Mouse (Mus musculus) liver, embryonic 16.5 days (tissue): Measurements from ENCODE around the gene Whamm. TPM values are rescaled to one million over a fixed set of nuclear protein-coding genes. Genes with fewer than 3 reads are reported as not detected.

Source experiments
- ATAC-seq: fragments of 200-750 bp; cut with Nextera tagmentation; 2 replicates; pipeline ENCODE4 v1.8.0; 2017; ENCODE audit warnings: low read depth, mild to moderate bottlenecking, moderate number of reproducible peaks, moderate library complexity
- H3K27ac ChIP-seq: fragments of 300-500 bp; sonication (generic); 2 replicates; pipeline ENCODE4 v1.5.1; 2014; ENCODE audit warnings: mild to moderate bottlenecking, low read length
- H3K27me3 ChIP-seq: fragments of 300-500 bp; sonication (generic); 2 replicates; pipeline ENCODE4 v1.6.1; 2014; ENCODE audit warnings: low read depth, low read length, mixed read lengths; ENCODE audit not compliant: control insufficient read depth, insufficient read depth
- H3K36me3 ChIP-seq: fragments of 300-500 bp; sonication (generic); 2 replicates; pipeline ENCODE4 v1.6.1; 2014; ENCODE audit warnings: mild to moderate bottlenecking; ENCODE audit not compliant: control insufficient read depth, insufficient read depth
- H3K4me1 ChIP-seq: fragments of 300-500 bp; sonication (generic); 2 replicates; pipeline ENCODE4 v1.6.1; 2014; ENCODE audit warnings: low read depth, low read length, mixed read lengths; ENCODE audit not compliant: control insufficient read depth
- H3K4me2 ChIP-seq: fragments of 300-500 bp; sonication (generic); 2 replicates; pipeline ENCODE4 v1.6.1; 2014; ENCODE audit warnings: low read depth, low read length, mixed read lengths
- H3K4me3 ChIP-seq: fragments of 300-500 bp; sonication (generic); 2 replicates; pipeline ENCODE4 v1.5.1; 2014; ENCODE audit warnings: low read depth, mild to moderate bottlenecking, low read length
- H3K9ac ChIP-seq: fragments of 300-500 bp; sonication (generic); 2 replicates; pipeline ENCODE4 v1.6.1; 2014; ENCODE audit warnings: low read depth, low read length
- H3K9me3 ChIP-seq: fragments of 300-500 bp; sonication (generic); replicated peaks from 2 replicates; pipeline ENCODE4 v1.6.1; 2016; ENCODE audit warnings: low read length; ENCODE audit not compliant: control insufficient read depth
- WGBS: fragments of 180-500 bp; shearing (Covaris S2); extraction: QIAGEN DNeasy Blood & Tissue Kit; methylation state at CpG from one replicate; pipeline ENCODE4 v1.1.7; 2014; ENCODE audit not compliant: insufficient replicate concordance; 5-methylcytosine and 5-hydroxymethylcytosine counted together
- polyA plus RNA-seq: library from polyadenylated mRNA; unstranded; fragments of >200 nt; fragmentation: Nextera tagmentation; extraction: Ambion mirVana; gene quantifications from 2 replicates; pipeline ENCODE4 v1.2.1, GENCODE M21; 2015

Gene Whamm
- polyA plus RNA-seq, 1 experiment from 2014 or later, result 2.4 TPM

DNA sequence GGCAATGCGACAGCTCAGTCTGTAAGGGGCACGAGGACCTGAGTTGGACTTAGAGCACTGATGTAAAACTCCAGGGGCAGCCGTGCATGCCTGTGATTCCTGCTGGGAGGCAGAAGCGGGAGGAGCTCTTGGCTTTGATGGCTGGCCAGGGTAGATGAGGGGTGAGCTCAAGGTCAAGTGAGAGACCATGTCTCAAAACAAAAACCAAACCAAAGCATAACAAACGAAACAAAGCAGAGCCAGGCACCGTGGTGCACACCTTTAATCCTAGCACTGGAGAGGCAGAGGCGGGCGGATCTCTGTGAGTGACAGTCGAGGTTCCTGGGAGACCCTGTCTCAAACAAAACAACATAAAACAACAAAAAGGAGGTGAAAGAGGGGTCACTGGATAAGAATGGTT is 44.0 kb downstream of the Whamm start:
- H3K36me3 ChIP-seq, result no peaks in the 10 kb centered on the region
- 56% methylated on average over 9 of the region's 9 CpGs for WGBS

DNA sequence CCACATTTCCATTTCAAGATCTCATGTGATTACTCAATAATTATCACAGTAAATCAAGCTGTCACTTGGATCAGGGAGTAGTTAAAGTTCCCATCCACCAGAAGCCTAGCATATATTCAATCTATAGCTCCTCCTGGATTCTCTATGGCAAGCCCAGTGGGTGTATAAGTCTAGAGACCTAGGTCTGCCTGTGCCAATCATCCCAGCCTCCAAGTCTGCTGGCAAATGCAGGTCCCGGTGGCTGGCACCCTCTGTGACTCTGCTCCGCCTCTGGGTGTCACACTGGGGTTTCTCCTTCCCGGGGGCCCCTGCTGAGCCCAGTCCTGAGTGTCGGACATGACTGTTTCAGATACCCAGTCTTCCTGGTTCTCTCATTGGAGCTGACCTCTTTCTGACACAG is 51.7 kb downstream of the Whamm start:
- Histone ChIP-seq H3K9ac (no peak overlapping the region), H3K4me3 (no peak overlapping the region), H3K36me3 (no peaks in the 10 kb centered on the region), H3K4me2 (no peak overlapping the region), H3K4me1 (no peaks in the 10 kb centered on the region), H3K27me3 (no peaks in the 10 kb centered on the region), H3K9me3 (0 out of 2 replicates have a peak, but pooled peaks cover 2% of the 10 kb centered on the region), H3K27ac (no peak overlapping the region)
- 64% methylated on average over 4 of the region's 4 CpGs for WGBS
- ATAC-seq, result no peak

More for the DNA sequence above, 44.0 kb downstream of the Whamm start:
- H3K27me3 ChIP-seq, result no peaks in the 10 kb centered on the region
- H3K9me3 ChIP-seq, result no peaks in the 10 kb centered on the region
- no peak for ATAC-seq
- H3K4me3 ChIP-seq, result no peak overlapping the region
- H3K9ac ChIP-seq, result no peak overlapping the region
- peaks cover under 1% of the 10 kb centered on the region; the same call in 1 of the 2 replicates for H3K4me1 ChIP-seq
- H3K4me2 ChIP-seq, result no peak overlapping the region
- no peak overlapping the region for H3K27ac ChIP-seq

DNA sequence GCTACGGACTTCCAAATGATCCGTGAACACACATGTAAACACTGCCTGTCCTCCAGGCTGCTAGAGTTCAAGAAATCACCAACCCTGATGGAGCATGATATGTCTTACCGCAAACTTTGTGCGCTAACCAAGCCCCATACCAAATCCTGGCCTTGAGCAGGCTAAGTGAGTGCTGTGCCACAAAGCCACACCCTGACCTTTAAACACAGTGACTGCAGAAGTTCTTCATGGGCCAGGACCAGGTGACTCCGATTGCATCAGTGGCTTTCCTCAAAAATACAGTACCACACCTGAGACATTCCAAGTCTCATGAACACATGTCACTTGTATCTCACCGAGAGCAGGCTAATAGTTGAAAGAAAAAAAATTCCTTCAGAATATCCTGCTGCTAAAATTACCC is 52.7 kb downstream of the Whamm start:
- H3K27ac ChIP-seq, result no peak overlapping the region
- H3K27me3 ChIP-seq, result no peaks in the 10 kb centered on the region
- H3K9me3 ChIP-seq, result 0 out of 2 replicates have a peak, but pooled peaks cover 2% of the 10 kb centered on the region
- 78% methylated on average over 6 of the region's 6 CpGs for WGBS
- ATAC-seq, result no peak
- no peak overlapping the region for H3K4me2 ChIP-seq
- H3K9ac ChIP-seq, result no peak overlapping the region
- no peaks in the 10 kb centered on the region for H3K4me1 ChIP-seq
- no peak overlapping the region for H3K4me3 ChIP-seq
- H3K36me3 ChIP-seq, result no peaks in the 10 kb centered on the region

DNA sequence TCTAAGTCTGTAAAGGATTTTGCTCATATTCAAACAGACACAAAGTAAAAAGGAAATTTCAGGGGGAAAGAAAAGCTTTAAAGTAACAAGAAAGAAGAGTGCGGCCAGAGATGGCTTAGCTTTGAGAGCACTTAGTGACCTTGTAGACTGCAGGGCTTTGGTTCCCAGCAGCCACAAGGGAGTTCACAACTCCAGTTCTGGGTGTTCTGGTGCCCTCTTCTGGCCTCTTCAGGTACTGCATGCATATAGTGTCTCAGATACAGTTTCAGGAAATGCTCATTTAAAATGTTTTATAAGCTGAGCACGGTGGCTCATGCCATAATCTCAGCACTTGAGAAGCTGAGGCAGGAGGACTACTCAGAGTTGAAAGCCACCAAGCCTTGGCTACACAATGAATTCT is 55.4 kb downstream of the Whamm start:
- no peak overlapping the region for H3K4me3 ChIP-seq
- no peak overlapping the region for H3K27ac ChIP-seq
- no peaks in the 10 kb centered on the region for H3K27me3 ChIP-seq
- no peak overlapping the region for H3K9ac ChIP-seq
- H3K4me2 ChIP-seq, result no peak overlapping the region
- no peaks in the 10 kb centered on the region for H3K36me3 ChIP-seq
- 0 out of 2 replicates have a peak, but pooled peaks cover 2% of the 10 kb centered on the region for H3K9me3 ChIP-seq
- H3K4me1 ChIP-seq, result no peaks in the 10 kb centered on the region
- 62% methylated on average over 2 of the region's 2 CpGs for WGBS
- no peak for ATAC-seq

DNA sequence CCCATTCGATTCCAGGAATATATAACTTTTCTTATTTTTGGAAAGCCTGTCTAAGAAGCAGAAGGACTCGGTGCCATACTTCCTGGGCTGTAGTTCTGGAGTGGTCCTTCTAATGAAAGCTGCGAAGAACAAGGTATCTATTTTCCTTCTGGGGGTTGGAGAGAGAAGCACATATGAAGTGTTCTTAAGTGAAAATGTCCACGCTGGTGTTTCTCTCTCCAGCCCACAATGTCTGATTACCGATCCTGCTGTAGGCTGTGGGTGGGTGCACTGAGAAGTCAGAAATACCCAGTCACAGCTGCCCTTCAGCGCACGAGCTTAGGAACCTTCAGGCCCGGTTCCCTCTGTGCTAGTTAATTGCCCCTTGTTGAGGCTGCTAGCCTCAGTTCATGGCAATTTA is 60.2 kb downstream of the Whamm start:
- H3K27ac ChIP-seq, result no peak overlapping the region
- ATAC-seq, result no peak
- no peak overlapping the region for H3K4me3 ChIP-seq
- no peaks in the 10 kb centered on the region for H3K4me1 ChIP-seq
- WGBS, result 81% methylated on average over 8 of the region's 8 CpGs
- H3K36me3 ChIP-seq, result no peaks in the 10 kb centered on the region
- no peak overlapping the region for H3K4me2 ChIP-seq
- no peak overlapping the region for H3K9ac ChIP-seq
- H3K27me3 ChIP-seq, result no peaks in the 10 kb centered on the region
- H3K9me3 ChIP-seq, result 0 out of 2 replicates have a peak, but pooled peaks cover under 1% of the 10 kb centered on the region

DNA sequence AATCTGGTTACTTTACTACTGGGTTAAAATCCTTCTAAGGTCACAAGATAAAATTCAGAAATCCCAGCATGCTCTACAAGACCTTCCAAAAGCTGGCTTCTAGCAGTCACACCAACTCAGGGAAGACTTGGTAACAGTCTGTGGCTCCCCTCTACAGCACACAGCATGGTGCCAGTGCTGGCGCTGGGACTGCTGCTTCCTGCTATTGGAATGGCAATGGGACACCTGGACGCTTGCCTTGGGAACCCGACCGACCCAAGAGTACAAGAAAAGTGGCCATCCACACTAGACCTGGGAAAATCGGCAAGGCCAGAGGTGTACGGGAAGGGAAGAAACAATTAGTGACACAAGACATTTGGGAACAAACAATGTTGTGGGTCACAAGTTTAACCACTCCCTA is 61.5 kb downstream of the Whamm start:
- Histone ChIP-seq H3K9ac (no peak overlapping the region), H3K4me3 (no peak overlapping the region), H3K36me3 (no peaks in the 10 kb centered on the region), H3K4me2 (no peak overlapping the region), H3K27ac (no peak overlapping the region), H3K4me1 (no peaks in the 10 kb centered on the region), H3K27me3 (no peaks in the 10 kb centered on the region), H3K9me3 (no peaks in the 10 kb centered on the region)
- no peak for ATAC-seq
- 61% methylated on average over 6 of the region's 6 CpGs for WGBS

DNA sequence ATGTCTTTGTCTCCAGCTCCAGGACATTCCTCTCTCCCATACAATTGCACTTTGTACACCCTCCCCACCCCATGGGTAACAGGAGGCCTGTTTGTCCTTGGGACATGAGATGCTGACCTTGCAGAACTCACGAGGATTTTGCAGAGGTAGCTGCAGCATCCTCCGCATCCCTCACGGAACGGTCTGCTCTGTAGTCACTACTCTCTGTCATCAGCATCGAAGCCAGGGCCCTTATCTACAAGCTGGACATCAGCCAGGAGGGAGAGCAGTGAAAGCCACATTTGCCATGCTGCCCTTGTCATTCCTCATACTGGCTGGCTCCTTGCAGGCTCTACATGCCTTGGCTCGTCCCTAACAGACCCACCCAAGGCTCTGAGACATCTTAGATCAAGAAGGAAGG is 70.0 kb downstream of the Whamm start:
- Histone ChIP-seq H3K9ac (no peak overlapping the region), H3K36me3 (no peaks in the 10 kb centered on the region), H3K4me2 (no peak overlapping the region), H3K27me3 (no peaks in the 10 kb centered on the region), H3K4me1 (no peaks in the 10 kb centered on the region), H3K9me3 (no peaks in the 10 kb centered on the region), H3K4me3 (no peak overlapping the region), H3K27ac (no peak overlapping the region)
- 61% methylated on average over 6 of the region's 6 CpGs for WGBS
- ATAC-seq, result no peak

DNA sequence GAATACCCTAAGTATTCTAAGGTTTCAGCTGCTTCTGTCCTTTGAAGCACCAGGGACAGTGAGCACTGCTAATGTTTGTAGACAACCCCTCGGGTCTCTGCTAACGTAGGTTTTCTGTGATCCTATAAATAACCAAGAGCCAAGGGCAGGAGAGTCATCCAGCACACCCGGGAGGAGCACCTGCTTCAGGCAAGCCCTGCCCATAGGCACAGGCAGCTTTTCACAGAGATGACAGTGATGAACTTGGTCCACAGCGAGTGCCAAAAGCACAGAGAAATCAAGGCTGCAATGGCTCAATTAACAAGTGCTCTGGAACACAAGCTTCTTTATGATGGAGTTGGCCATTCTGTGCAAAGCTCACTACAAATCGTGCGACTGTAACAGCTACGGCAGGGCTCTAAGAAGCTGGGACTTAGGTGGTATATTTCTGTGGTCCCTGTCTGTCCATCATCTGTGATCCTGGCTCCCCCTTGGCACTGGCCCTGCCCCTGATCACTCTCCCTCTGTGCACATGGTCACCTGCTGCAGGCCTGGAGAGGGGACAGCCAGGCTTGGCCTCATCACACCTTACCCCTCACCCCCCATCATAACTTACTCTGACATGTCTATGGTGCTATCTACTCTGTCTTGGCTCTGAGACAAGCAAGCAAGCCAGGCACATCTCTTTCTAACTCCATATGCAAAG is 73.6 kb downstream of the Whamm start:
- Histone ChIP-seq H3K9ac (no peak overlapping the region), H3K9me3 (no peaks in the 10 kb centered on the region), H3K27me3 (no peaks in the 10 kb centered on the region), H3K27ac (no peak overlapping the region), H3K4me2 (no peak overlapping the region), H3K36me3 (no peaks in the 10 kb centered on the region), H3K4me1 (no peaks in the 10 kb centered on the region), H3K4me3 (no peak overlapping the region)
- 57% methylated on average over 7 of the region's 7 CpGs for WGBS
- no peak for ATAC-seq
